Mouse (Mus musculus) kidney, adult 8-10 months (tissue): Measurements from ENCODE around the gene Gm4985.
"Not testable (repeated sequence)": the region's sequence is repeated elsewhere in the genome, so short reads cannot be mapped to it uniquely, and the experiment has no call there.

Experiments used
- DNase-seq, 2 experiments: peaks; one replicate each; pipeline ENCODE4 v3.0.0; 2022

Gene Gm4985

DNA sequence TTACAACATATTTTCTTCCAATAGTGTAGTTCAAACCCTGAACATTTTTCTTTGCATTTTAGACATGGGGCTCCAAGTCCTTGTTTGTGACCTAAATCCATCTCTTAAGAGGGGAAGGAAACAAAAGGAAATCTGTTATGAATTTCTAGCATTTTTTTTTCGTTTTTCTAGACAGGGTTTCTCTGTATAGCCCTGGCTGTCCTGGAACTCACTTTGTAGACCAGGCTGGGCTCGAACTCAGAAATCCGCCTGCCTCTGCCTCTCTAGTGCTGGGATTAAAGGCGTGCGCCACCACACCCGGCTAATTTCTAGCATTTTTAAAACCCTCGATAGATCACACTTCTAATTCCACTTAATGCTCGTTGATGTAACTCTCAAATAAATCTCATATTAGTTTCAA lies at the start of gene Gm4985:
Gene Gm4985 (minus strand): TSS at position 101 of the 400 bp plus-strand sequence.
- not testable (repeated sequence) for DNase-seq

DNA sequence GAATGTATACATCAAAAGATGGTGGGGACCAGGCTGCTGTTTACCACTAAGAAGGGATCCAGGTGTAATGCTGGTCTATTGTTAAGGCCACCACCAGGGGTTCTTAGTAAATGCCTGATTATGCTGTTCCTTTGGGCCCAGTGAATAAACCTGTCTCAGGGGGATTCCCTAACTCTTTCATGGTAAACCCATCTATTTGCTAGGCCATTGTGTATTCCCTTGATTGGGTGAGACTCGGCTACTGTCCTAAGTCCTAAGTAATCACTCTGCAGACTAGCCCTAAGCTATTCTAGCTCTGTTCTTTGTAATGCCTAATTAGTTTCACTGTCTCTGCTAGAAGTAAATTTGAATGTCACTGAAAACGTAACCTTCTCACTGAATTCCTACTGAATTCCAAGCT lies 4.6 kb downstream of the Gm4985 start:
- no peak for DNase-seq
